9 mouse cellular contexts compared by ENCODE assay signal in genomic region chr11:46214368-46215230, GRCm38 (mm10). TPM values are rescaled to one million over a fixed set of nuclear protein-coding genes. Genes with fewer than 3 reads are reported as not detected.
A peak's percentile ranks its signal among the peaks of the same experiment; 100 is the strongest.
DNase-seq lines count a peak whose midpoint lies in the region; ATAC-seq and TF ChIP-seq lines count a peak whose summit lies in the region.
"Had no signal": no experiment of that assay in that cellular context is flagged by ENCODE, and none has a peak within 500 bp of the region (broad histone marks: within the 10 kb centered on the region; RNA-seq: fewer than 3 reads in every experiment).

No protein-coding gene starts in this region.

- no peak overlapping the region for H3K4me2 ChIP-seq in lung, postnatal 0 days (replicated peaks; ENCODE audit: low read depth, low read length)
- peak overlapping the region; percentile 49 for H3K4me2 ChIP-seq in heart, embryonic 13.5 days
- H3K4me2 ChIP-seq in stomach, embryonic 16.5 days (ENCODE audit: low read depth, low read length): peak overlapping the region; percentile 32

- H3K4me1 ChIP-seq in lung, postnatal 0 days (ENCODE audit: insufficient read depth, low read depth, low read length): peaks cover 7% of the 10 kb centered on the region; the same call in 1 of the 2 replicates
- peaks cover 55% of the 10 kb centered on the region for H3K4me1 ChIP-seq in heart, embryonic 13.5 days
- peaks cover 45% of the 10 kb centered on the region for H3K4me1 ChIP-seq in limb, embryonic 10.5 days
- peaks cover 40% of the 10 kb centered on the region for H3K4me1 ChIP-seq in stomach, embryonic 16.5 days (ENCODE audit: control insufficient read depth, insufficient read depth, low read length)

- TF ChIP-seq CTCF in lung, postnatal 0 days (IDR thresholded peaks at IDR 0.05): no peak

- no peak overlapping the region for H3K4me3 ChIP-seq in lung, postnatal 0 days (ENCODE audit: low read depth, low read length)
- no peak overlapping the region for H3K4me3 ChIP-seq in heart, embryonic 13.5 days
- H3K4me3 ChIP-seq in limb, embryonic 10.5 days: 0 out of 2 replicates have a peak overlapping the region, but pooled peaks have one; percentile 1
- no peak overlapping the region for H3K4me3 ChIP-seq in stomach, embryonic 16.5 days (replicated peaks; ENCODE audit: low read length)

- no peak overlapping the region for H3K9ac ChIP-seq in lung, postnatal 0 days (replicated peaks; ENCODE audit: low read depth)
- peak overlapping the region; percentile 74 for H3K9ac ChIP-seq in heart, embryonic 13.5 days
- H3K9ac ChIP-seq in stomach, embryonic 16.5 days (ENCODE audit: low read length): peak overlapping the region; percentile 64

- WGBS in lung, postnatal 0 days: 24% methylated on average over 14 of the region's 14 CpGs
- WGBS in heart, embryonic 13.5 days: 12% methylated on average over 14 of the region's 14 CpGs
- 38% methylated on average over 14 of the region's 14 CpGs for WGBS in limb, embryonic 10.5 days
- WGBS in stomach, embryonic 16.5 days: 24% methylated on average over 14 of the region's 14 CpGs

- ATAC-seq in lung, postnatal 0 days: no peak; the same call in 1 of the 2 replicates
- no peak for ATAC-seq in heart, embryonic 13.5 days (ENCODE audit: extremely low read depth, insufficient number of reproducible peaks, low FRiP score, low TSS enrichment)
- ATAC-seq in stomach, embryonic 16.5 days (ENCODE audit: insufficient read depth, low FRiP score): peak; percentile 30

- H3K36me3 ChIP-seq in lung, postnatal 0 days (ENCODE audit: insufficient read depth, low read length): no peaks in the 10 kb centered on the region
- no peaks in the 10 kb centered on the region for H3K36me3 ChIP-seq in heart, embryonic 13.5 days
- H3K36me3 ChIP-seq in limb, embryonic 10.5 days: no peaks in the 10 kb centered on the region
- H3K36me3 ChIP-seq in stomach, embryonic 16.5 days (ENCODE audit: control insufficient read depth, insufficient read depth, low read length): no peaks in the 10 kb centered on the region

- H3K27ac ChIP-seq in lung, postnatal 0 days (ENCODE audit: low read length): peak overlapping the region; percentile 70
- peak overlapping the region; percentile 99 for H3K27ac ChIP-seq in heart, embryonic 13.5 days (replicated peaks)
- peak overlapping the region; percentile 90 for H3K27ac ChIP-seq in limb, embryonic 10.5 days
- peak overlapping the region; percentile 98 for H3K27ac ChIP-seq in stomach, embryonic 16.5 days (ENCODE audit: low read length)

- peak; percentile 16 for DNase-seq in lung, postnatal 0 days (ENCODE audit: low spot score)
- DNase-seq in lung, postnatal 14 days: no peak
- DNase-seq in limb, embryonic 10.5 days (ENCODE audit: low spot score): no peak
- no peak for DNase-seq in cerebellum, adult 18-20 months
- no peak for DNase-seq in adrenal gland, postnatal 10 days

- no peaks in the 10 kb centered on the region for H3K27me3 ChIP-seq in lung, postnatal 0 days (replicated peaks; ENCODE audit: insufficient read depth, low read length)
- no peaks in the 10 kb centered on the region for H3K27me3 ChIP-seq in heart, embryonic 13.5 days (replicated peaks)
- no peaks in the 10 kb centered on the region for H3K27me3 ChIP-seq in limb, embryonic 10.5 days (ENCODE audit: low read depth, poor library complexity, severe bottlenecking)
- H3K27me3 ChIP-seq in stomach, embryonic 16.5 days (ENCODE audit: control insufficient read depth, insufficient read depth, low read length): no peaks in the 10 kb centered on the region

- no peak for TF ChIP-seq EP300 in lung, postnatal 0 days (IDR thresholded peaks at IDR 0.05)

- no peaks in the 10 kb centered on the region for H3K9me3 ChIP-seq in lung, postnatal 0 days (ENCODE audit: low read length)
- no peaks in the 10 kb centered on the region for H3K9me3 ChIP-seq in heart, embryonic 13.5 days
- H3K9me3 ChIP-seq in limb, embryonic 10.5 days (replicated peaks): no peaks in the 10 kb centered on the region
- no peaks in the 10 kb centered on the region for H3K9me3 ChIP-seq in stomach, embryonic 16.5 days (replicated peaks; ENCODE audit: control insufficient read depth, low read length)

RNA-seq across cellular contexts. Expression of gene Fndc9, which starts 20.7 kb away (rescaled TPM):
- polyA plus RNA-seq in lung, postnatal 0 days (2015; fragmentation: Nextera tagmentation; extraction: Ambion mirVana): not detected in 2 replicates
- 0.06 and 0.09 TPM in 2 replicates for polyA plus RNA-seq in heart, embryonic 13.5 days (2015; fragmentation: Nextera tagmentation; extraction: Ambion mirVana)
- polyA plus RNA-seq in limb, embryonic 10.5 days (2016; fragmentation: Nextera tagmentation; extraction: Ambion mirVana): 0.09 and 0.11 TPM in 2 replicates
- polyA plus RNA-seq in stomach, embryonic 16.5 days (2015; fragmentation: Nextera tagmentation; extraction: Ambion mirVana): 0.27 and 0.60 TPM in 2 replicates
- not detected for total RNA-seq in adrenal gland, postnatal 10 days (2021)
- total RNA-seq: heart, postnatal 36 days; monocyte, adult 5-6 weeks had no signal

RNA-seq across cellular contexts. Expression of gene Nipal4, which starts 48.3 kb away (rescaled TPM):
- 0.35 and 0.41 TPM in 2 replicates for polyA plus RNA-seq in lung, postnatal 0 days (2015; fragmentation: Nextera tagmentation; extraction: Ambion mirVana)
- polyA plus RNA-seq in heart, embryonic 13.5 days (2015; fragmentation: Nextera tagmentation; extraction: Ambion mirVana): 13.0 TPM in 2 replicates
- polyA plus RNA-seq in limb, embryonic 10.5 days (2016; fragmentation: Nextera tagmentation; extraction: Ambion mirVana): 0.36 TPM in 2 replicates
- polyA plus RNA-seq in stomach, embryonic 16.5 days (2015; fragmentation: Nextera tagmentation; extraction: Ambion mirVana): 7.8 and 10.1 TPM in 2 replicates
- under 1 TPM in 1 of 2 experiments, not detected in 1; 0.12 TPM for total RNA-seq in adrenal gland, postnatal 10 days (2021)
- total RNA-seq: monocyte, adult 5-6 weeks had no signal
